Mouse (Mus musculus) liver, embryonic 14.5 days (tissue): ENCODE results near the gene Tspan2. TPM values are rescaled to one million over a fixed set of nuclear protein-coding genes. Genes with fewer than 3 reads are reported as not detected.

ENCODE experiments used
- ATAC-seq: fragments of 200-750 bp; cut with Nextera tagmentation; 2 replicates; pipeline ENCODE4 v1.8.0; 2017; ENCODE audit warnings: moderate number of reproducible peaks, mild to moderate bottlenecking, moderate library complexity; ENCODE audit not compliant: insufficient read depth
- DNase-seq, 3 experiments: peaks; one replicate each; pipeline ENCODE4 v3.0.0-alpha.2; 2012 to 2013; ENCODE audit warnings: low read depth in 3 of 3, low spot score in 3 of 3
- H3K27ac ChIP-seq: fragments of 300-500 bp; sonication (generic); 2 replicates; pipeline ENCODE4 v1.5.1; 2014; ENCODE audit warnings: moderate library complexity, mild to moderate bottlenecking, control low read depth, inconsistent platforms
- H3K27me3 ChIP-seq: fragments of 300-500 bp; sonication (generic); 2 replicates; pipeline ENCODE4 v1.6.1; 2014; ENCODE audit warnings: mild to moderate bottlenecking, low read length, moderate library complexity; ENCODE audit not compliant: control insufficient read depth, insufficient read depth
- H3K36me3 ChIP-seq: fragments of 300-500 bp; sonication (generic); replicated peaks from 2 replicates; pipeline ENCODE4 v1.6.1; 2014; ENCODE audit warnings: low read depth; ENCODE audit not compliant: control insufficient read depth, insufficient read depth
- H3K4me1 ChIP-seq, 2 experiments: fragments of 200-500 bp in 1 of 2; fragments of 300-500 bp in 1 of 2; sonication (generic) in 1 of 2; replicated peaks; 2 replicates each; pipeline ENCODE4 v1.6.1; 2012 to 2014; ENCODE audit warnings: antibody characterized with exemption in 1 of 2, inconsistent platforms in 1 of 2, low read length in 1 of 2; ENCODE audit not compliant: control insufficient read depth in 2 of 2, insufficient read depth in 2 of 2
- H3K4me2 ChIP-seq: fragments of 300-500 bp; sonication (generic); 2 replicates; pipeline ENCODE4 v1.6.1; 2014; ENCODE audit warnings: low read depth, mild to moderate bottlenecking, control low read depth, moderate library complexity
- H3K4me3 ChIP-seq, 2 experiments: fragments of 200-500 bp in 1 of 2; fragments of 300-500 bp in 1 of 2; sonication (generic) in 1 of 2; 2 replicates each; pipeline ENCODE4 v1.5.1; 2012 to 2014; ENCODE audit warnings: low read depth in 2 of 2, low read length in 2 of 2, mild to moderate bottlenecking in 2 of 2, control low read depth in 1 of 2, inconsistent platforms in 1 of 2, moderate library complexity in 1 of 2; ENCODE audit not compliant: insufficient read depth in 1 of 2
- H3K9ac ChIP-seq: fragments of 300-500 bp; sonication (generic); replicated peaks from 2 replicates; pipeline ENCODE4 v1.6.1; 2014; ENCODE audit warnings: mild to moderate bottlenecking, control low read depth, moderate library complexity
- H3K9me3 ChIP-seq: fragments of 300-500 bp; sonication (generic); 2 replicates; pipeline ENCODE4 v1.6.1; 2016; ENCODE audit warnings: low read length, mixed read lengths; ENCODE audit not compliant: control insufficient read depth
- CTCF ChIP-seq: IDR thresholded peaks from 2 replicates; pipeline ENCODE4 v1.5.1; 2016; ENCODE audit warnings: antibody characterized with exemption, low read depth, control low read depth
- EP300 ChIP-seq: IDR thresholded peaks from 2 replicates; pipeline ENCODE4 v1.6.1; 2016; ENCODE audit warnings: antibody characterized with exemption, low read depth
- WGBS: fragments of 180-500 bp; shearing (Covaris S2); extraction: QIAGEN DNeasy Blood & Tissue Kit; methylation state at CpG from one replicate; pipeline ENCODE4 v1.1.7; 2014; ENCODE audit not compliant: insufficient replicate concordance; 5-methylcytosine and 5-hydroxymethylcytosine counted together
- polyA plus RNA-seq, 2 experiments: library from polyadenylated mRNA; depleted of rRNA in 1 of 2; stranded (reverse) in 1 of 2; unstranded in 1 of 2; fragments of >200 nt; fragmentation: Nextera tagmentation in 1 of 2; extraction: Ambion mirVana in 1 of 2; gene quantifications; 2 replicates each; pipeline versions ENCODE4 v1.2.1 to v1.2.3; 2012 to 2014

Tspan2 gene
- polyA plus RNA-seq, 2 experiments, result 1.2 to 2.2 TPM

DNA sequence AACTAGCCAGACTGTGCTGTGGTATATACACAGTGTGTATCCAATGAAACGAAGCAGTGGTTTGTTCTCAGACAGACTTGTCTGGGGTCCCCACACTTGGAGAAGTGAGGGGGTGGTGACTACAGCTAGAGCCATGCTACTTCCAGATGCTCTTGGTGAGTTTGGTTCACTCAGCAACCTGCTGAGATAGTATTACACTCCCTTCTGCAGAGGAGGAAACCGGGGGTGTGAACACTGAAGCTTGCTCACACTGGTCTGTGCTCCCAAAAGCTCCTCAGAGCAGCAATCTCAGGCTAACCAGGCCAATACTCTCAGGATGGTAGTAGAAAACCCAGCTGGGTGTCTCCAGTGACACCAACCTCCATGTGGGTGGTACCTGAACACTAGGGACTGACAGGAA is 36.2 kb upstream of the Tspan2 start:
- Histone ChIP-seq H3K4me3 (no peak overlapping the region), H3K27ac (no peak overlapping the region), H3K4me1 (no peaks in the 10 kb centered on the region), H3K4me2 (no peak overlapping the region), H3K27me3 (no peaks in the 10 kb centered on the region), H3K9me3 (no peaks in the 10 kb centered on the region), H3K36me3 (no peaks in the 10 kb centered on the region), H3K9ac (no peak overlapping the region)
- ATAC-seq (no peak), DNase-seq (no peak)
- 46% methylated on average over 2 of the region's 2 CpGs for WGBS
- TF ChIP-seq CTCF (no peak), EP300 (no peak)

DNA sequence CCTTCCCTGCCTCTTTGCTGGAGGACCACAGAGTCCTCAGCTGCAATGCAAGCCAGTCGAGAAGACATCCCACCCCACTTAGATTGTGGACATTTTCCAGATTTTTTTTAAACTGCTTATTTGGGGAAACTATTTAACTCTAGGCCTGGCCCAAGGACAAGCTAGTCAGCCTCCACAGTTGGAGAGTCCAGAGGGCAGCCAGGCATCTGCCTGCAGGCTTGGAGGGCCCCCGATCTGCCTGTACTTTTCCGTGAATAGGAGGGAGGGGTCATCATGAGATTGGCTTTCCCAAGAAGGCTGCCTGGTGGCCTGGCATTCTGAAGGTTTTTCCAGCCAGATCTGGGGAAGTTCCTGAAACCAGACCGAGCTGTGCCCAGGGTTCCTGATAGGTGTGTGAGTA is 33.0 kb upstream of the Tspan2 start:
- no peak overlapping the region for H3K9ac ChIP-seq
- H3K9me3 ChIP-seq, result no peaks in the 10 kb centered on the region
- H3K4me1 ChIP-seq, result no peaks in the 10 kb centered on the region
- no peaks in the 10 kb centered on the region for H3K27me3 ChIP-seq
- no peaks in the 10 kb centered on the region for H3K36me3 ChIP-seq
- no peak overlapping the region for H3K4me3 ChIP-seq
- H3K4me2 ChIP-seq, result no peak overlapping the region
- H3K27ac ChIP-seq, result no peak overlapping the region
- WGBS, result 59% methylated on average over 4 of the region's 4 CpGs
- ATAC-seq (no peak), DNase-seq (no peak)
- no peak for TF ChIP-seq CTCF
- TF ChIP-seq EP300, result no peak

DNA sequence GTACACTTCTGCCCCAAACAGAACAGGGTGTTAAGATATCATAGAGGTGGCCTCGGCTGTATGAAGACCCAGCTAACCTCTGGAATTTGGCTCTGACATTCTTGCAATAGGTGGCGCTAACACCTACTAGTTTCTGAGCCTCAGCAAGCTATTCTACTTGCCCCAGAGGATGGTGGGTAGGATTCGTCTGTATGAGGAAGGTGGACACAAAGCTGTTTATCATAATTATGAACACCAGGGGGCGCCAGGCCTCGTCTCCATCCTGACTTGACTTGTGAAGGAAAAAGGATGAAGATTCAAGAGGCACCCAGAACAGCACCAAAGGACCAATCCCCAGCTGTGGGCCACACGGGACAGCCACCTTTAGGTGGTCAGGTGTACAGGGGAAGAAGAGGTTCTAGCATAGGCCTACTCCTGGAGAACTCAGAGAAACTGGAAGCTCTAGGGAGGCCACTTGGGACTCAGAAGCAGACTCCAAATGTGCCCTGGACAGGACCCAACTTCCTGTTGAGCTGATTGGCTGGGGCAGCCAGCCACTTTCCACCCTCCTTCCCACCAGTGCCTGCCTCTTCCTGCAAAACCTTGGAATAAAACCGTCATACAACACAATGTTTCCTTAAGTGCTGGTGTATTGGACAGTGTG is 32.3 kb upstream of the Tspan2 start:
- DNase-seq (peak; percentile 36 to 44 (median 37)), ATAC-seq (peak; percentile 28; the same call in 1 of the 2 replicates)
- 15% methylated on average over 7 of the region's 7 CpGs for WGBS
- Histone ChIP-seq H3K4me1 (no peaks in the 10 kb centered on the region), H3K27me3 (no peaks in the 10 kb centered on the region), H3K36me3 (no peaks in the 10 kb centered on the region), H3K9ac (no peak overlapping the region), H3K4me2 (no peak overlapping the region), H3K9me3 (no peaks in the 10 kb centered on the region), H3K27ac (no peak overlapping the region), H3K4me3 (no peak overlapping the region)
- TF ChIP-seq CTCF (peak; percentile 75), EP300 (no peak)

DNA sequence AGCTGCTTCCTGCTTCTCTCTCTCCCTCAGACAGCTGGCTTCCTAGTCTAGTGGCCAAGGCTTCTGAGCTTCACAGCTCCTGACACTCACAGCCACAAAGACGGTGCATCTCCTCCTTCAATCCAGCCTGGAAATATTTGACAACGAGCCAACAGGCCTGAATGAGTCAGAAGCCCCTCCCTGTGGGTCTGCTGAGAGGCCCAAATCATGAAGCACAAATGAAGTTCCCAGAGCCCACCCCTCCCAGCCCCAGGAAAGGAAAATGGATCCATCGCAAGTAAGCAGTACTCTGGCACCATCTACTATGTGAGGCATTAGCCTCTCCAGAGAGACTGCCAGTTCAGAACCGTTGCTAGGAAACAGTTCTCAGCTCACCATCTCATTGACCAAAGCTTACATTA is 30.3 kb upstream of the Tspan2 start:
- no peaks in the 10 kb centered on the region for H3K9me3 ChIP-seq
- H3K27me3 ChIP-seq, result no peaks in the 10 kb centered on the region
- no peak for ATAC-seq
- H3K36me3 ChIP-seq, result no peaks in the 10 kb centered on the region
- no peak overlapping the region for H3K4me2 ChIP-seq
- no peak overlapping the region for H3K27ac ChIP-seq
- no peak for DNase-seq
- no peak overlapping the region for H3K4me3 ChIP-seq
- no peak overlapping the region for H3K9ac ChIP-seq
- H3K4me1 ChIP-seq, result no peaks in the 10 kb centered on the region
- WGBS, result 52% methylated on average over 4 of the region's 4 CpGs
- TF ChIP-seq CTCF (no peak), EP300 (no peak)

DNA sequence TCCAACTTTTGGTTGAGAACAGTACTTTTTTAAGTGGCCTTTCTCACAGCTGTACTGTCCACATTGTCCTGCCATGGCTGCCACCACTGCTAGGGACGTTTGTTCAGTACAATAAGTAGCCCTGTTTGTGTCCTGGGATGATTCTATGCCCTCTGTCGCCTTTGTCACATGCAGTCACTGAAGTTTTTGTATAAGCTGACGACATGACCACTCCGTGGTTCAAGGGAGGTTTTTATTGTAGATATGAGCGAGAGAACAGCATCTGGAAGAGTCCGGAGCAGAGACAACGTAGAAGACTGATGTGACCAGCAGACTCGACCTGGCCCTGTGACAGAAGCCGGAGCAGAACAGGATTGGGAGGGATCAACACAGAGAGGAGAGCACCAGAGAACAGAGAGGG is 25.7 kb upstream of the Tspan2 start:
- H3K9me3 ChIP-seq, result no peaks in the 10 kb centered on the region
- H3K4me3 ChIP-seq, result no peak overlapping the region
- WGBS, result 51% methylated on average over 9 of the region's 9 CpGs
- H3K27ac ChIP-seq, result no peak overlapping the region
- TF ChIP-seq EP300 (no peak), CTCF (no peak)
- DNase-seq (no peak), ATAC-seq (no peak)
- no peaks in the 10 kb centered on the region for H3K36me3 ChIP-seq
- no peaks in the 10 kb centered on the region for H3K4me1 ChIP-seq
- H3K9ac ChIP-seq, result no peak overlapping the region
- no peak overlapping the region for H3K4me2 ChIP-seq
- no peaks in the 10 kb centered on the region for H3K27me3 ChIP-seq
